Mouse (Mus musculus): ENCODE measurements around the gene Katnal1. TPM values are rescaled to one million over a fixed set of nuclear protein-coding genes. Genes with fewer than 3 reads are reported as not detected.

Gene Katnal1
- polyA plus RNA-seq, 1 experiment from 2014 or later = 25.4 TPM

DNA sequence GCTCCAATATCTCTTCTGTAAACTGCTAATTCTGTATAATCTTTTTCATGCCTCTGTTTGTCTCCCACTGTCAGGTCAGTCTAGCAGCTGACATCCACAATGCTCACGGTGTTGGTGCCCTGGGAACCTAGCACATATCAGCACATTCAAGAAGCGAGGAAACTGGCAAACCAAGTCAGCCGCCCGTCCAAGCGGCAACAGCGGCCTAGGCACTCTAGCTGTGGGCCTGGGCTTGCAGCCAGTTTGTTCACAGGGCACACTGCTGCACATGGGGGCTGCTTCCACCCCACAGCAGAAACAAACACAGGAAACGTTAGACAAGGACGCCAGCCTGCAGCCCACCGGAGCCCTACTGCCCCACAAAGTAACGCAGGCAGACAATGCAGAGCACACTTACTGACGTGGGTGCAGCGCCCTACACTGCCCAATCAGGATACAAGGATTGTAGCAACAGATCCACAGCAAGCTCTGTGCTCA, 31.1 kb downstream of the Katnal1 start:
- Histone ChIP-seq H3K9me3 (no peaks in the 10 kb centered on the region), H3K4me3 (no peak overlapping the region), H3K9ac (no peak overlapping the region), H3K36me3 (peaks cover 17% of the 10 kb centered on the region), H3K4me2 (replicated peaks) (no peak overlapping the region), H3K4me1 (peaks cover 9% of the 10 kb centered on the region; the same call in 1 of the 2 replicates), H3K27ac (no peak overlapping the region), H3K27me3 (no peaks in the 10 kb centered on the region)
- 77% methylated on average over 12 of the region's 12 CpGs for WGBS
- no peak for ATAC-seq (ENCODE audit: insufficient number of reproducible peaks, insufficient read depth, low FRiP score, low TSS enrichment)

GRCm38 (mm10) chr5:148897069-148897702, 31.9 kb downstream of the Katnal1 start:
- Histone ChIP-seq H3K4me2 (replicated peaks) (no peak overlapping the region), H3K27me3 (no peaks in the 10 kb centered on the region), H3K4me1 (peaks cover 9% of the 10 kb centered on the region; the same call in 1 of the 2 replicates), H3K4me3 (no peak overlapping the region), H3K9me3 (no peaks in the 10 kb centered on the region), H3K36me3 (peaks cover 23% of the 10 kb centered on the region), H3K9ac (no peak overlapping the region), H3K27ac (no peak overlapping the region)
- 81% methylated on average over 14 of the region's 14 CpGs for WGBS
- ATAC-seq (ENCODE audit: insufficient number of reproducible peaks, insufficient read depth, low FRiP score, low TSS enrichment) = no peak

- H3K9me3 ChIP-seq = no peaks in the 10 kb centered on the region
- H3K4me3 ChIP-seq = no peak overlapping the region
- no peak overlapping the region for H3K4me2 ChIP-seq (replicated peaks)
- no peak overlapping the region for H3K27ac ChIP-seq
- 88% methylated on average over 10 of the region's 10 CpGs for WGBS
- H3K4me1 ChIP-seq = peaks cover 9% of the 10 kb centered on the region; the same call in 1 of the 2 replicates
- no peak overlapping the region for H3K9ac ChIP-seq
- H3K36me3 ChIP-seq = peaks cover 26% of the 10 kb centered on the region
- ATAC-seq (ENCODE audit: insufficient number of reproducible peaks, insufficient read depth, low FRiP score, low TSS enrichment) = no peak
- no peaks in the 10 kb centered on the region for H3K27me3 ChIP-seq
These were observed 32.6 kb downstream of the Katnal1 start for GRCm38 (mm10) chr5:148896515-148896914.

GRCm38 (mm10) chr5:148895833-148896232, 33.3 kb downstream of the Katnal1 start:
- 86% methylated on average over 7 of the region's 7 CpGs for WGBS
- no peak overlapping the region for H3K27ac ChIP-seq
- peaks cover 31% of the 10 kb centered on the region for H3K36me3 ChIP-seq
- H3K4me2 ChIP-seq (replicated peaks) = no peak overlapping the region
- no peak overlapping the region for H3K4me3 ChIP-seq
- H3K27me3 ChIP-seq = no peaks in the 10 kb centered on the region
- peaks cover 9% of the 10 kb centered on the region; the same call in 1 of the 2 replicates for H3K4me1 ChIP-seq
- no peaks in the 10 kb centered on the region for H3K9me3 ChIP-seq
- ATAC-seq (ENCODE audit: insufficient number of reproducible peaks, insufficient read depth, low FRiP score, low TSS enrichment) = no peak
- no peak overlapping the region for H3K9ac ChIP-seq

GRCm38 (mm10) chr5:148895034-148895433, 34.1 kb downstream of the Katnal1 start:
- ATAC-seq (ENCODE audit: insufficient number of reproducible peaks, insufficient read depth, low FRiP score, low TSS enrichment) = no peak
- Histone ChIP-seq H3K27ac (peak overlapping the region; percentile 18; the same call in 1 of the 2 replicates), H3K9ac (no peak overlapping the region), H3K27me3 (no peaks in the 10 kb centered on the region), H3K4me1 (peaks cover 9% of the 10 kb centered on the region; the same call in 1 of the 2 replicates), H3K9me3 (no peaks in the 10 kb centered on the region), H3K36me3 (peaks cover 37% of the 10 kb centered on the region), H3K4me3 (no peak overlapping the region), H3K4me2 (replicated peaks) (no peak overlapping the region)
- 41% methylated on average over 5 of the region's 5 CpGs for WGBS

GRCm38 (mm10) chr5:148890237-148890636, 38.9 kb downstream of the Katnal1 start:
- Histone ChIP-seq H3K36me3 (peaks cover 41% of the 10 kb centered on the region), H3K9ac (no peak overlapping the region), H3K27ac (no peak overlapping the region), H3K4me1 (peaks cover 14% of the 10 kb centered on the region; the same call in 1 of the 2 replicates), H3K27me3 (no peaks in the 10 kb centered on the region), H3K9me3 (no peaks in the 10 kb centered on the region), H3K4me2 (replicated peaks) (no peak overlapping the region), H3K4me3 (no peak overlapping the region)
- 96% methylated on average over 4 of the region's 4 CpGs for WGBS
- ATAC-seq (ENCODE audit: insufficient number of reproducible peaks, insufficient read depth, low FRiP score, low TSS enrichment) = no peak

DNA sequence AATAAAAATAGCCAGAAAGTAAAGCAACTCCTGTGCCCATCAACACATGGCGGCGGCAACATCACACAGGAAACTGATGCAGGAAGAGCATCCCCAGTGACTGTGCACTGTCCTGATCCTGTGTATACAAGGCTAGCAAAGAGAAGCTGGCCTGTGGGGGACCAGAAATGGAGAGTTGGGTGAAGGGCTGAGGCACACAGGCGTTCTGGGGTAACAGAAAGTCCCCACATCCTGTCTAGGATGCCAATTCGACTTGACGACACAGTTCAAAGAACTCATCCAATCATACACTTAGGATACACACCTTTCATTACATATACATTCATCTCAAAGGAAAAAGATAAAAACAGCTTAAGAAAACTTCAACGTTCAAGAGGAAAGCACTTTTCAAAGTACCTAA, 41.1 kb downstream of the Katnal1 start:
- ATAC-seq (ENCODE audit: insufficient number of reproducible peaks, insufficient read depth, low FRiP score, low TSS enrichment) = no peak
- Histone ChIP-seq H3K4me2 (replicated peaks) (no peak overlapping the region), H3K9me3 (no peaks in the 10 kb centered on the region), H3K36me3 (peaks cover 51% of the 10 kb centered on the region), H3K27ac (no peak overlapping the region), H3K4me3 (no peak overlapping the region), H3K9ac (no peak overlapping the region), H3K27me3 (no peaks in the 10 kb centered on the region), H3K4me1 (0 out of 2 replicates have a peak, but pooled peaks cover 7% of the 10 kb centered on the region)
- WGBS = 87% methylated on average over 6 of the region's 6 CpGs

DNA sequence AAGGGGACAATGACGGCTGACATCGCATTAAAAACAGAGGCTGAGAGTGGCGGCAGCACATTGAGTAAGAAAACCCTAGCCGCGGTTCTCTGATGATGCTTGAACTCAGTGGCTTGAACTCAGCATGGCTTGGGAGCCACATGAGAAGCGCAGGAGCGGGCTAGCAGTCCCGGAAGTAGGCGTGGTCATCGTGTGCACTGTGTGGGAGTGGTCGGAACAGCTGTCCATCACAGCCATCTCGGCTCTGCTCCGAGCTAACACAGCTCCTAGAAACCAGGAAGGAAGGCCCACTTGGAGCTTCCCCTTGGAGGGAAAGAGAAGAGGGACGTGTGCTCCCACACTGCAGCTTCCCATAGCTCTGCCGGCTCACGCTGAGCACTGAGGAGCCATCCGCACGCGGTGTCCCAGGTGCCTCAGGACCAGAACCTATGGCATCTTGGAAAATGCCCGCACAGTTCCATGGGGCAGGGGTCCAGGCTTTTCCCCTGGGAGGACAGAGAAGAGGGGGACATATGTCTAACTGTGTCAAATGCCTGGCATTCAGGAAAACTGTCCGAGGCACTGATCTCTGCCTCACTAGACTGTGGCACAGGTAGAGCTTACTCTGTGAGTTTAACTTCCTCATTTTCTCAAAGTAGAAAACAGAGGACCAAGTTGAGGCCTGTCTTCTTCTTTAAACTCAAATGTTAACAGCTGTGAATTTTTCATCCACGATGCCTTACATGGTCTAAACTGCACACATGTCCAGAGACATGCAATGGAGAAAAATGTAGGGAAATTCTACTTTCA, 43.1 kb downstream of the Katnal1 start:
- Histone ChIP-seq H3K4me3 (0 out of 2 replicates have a peak overlapping the region, but pooled peaks have one; percentile 7), H3K9me3 (no peaks in the 10 kb centered on the region), H3K9ac (no peak overlapping the region), H3K27me3 (no peaks in the 10 kb centered on the region), H3K4me2 (replicated peaks) (peak overlapping the region; percentile 35), H3K4me1 (0 out of 2 replicates have a peak, but pooled peaks cover 7% of the 10 kb centered on the region), H3K36me3 (peaks cover 36% of the 10 kb centered on the region), H3K27ac (no peak overlapping the region)
- WGBS = 28% methylated on average over 22 of the region's 22 CpGs
- peak; percentile 77 for ATAC-seq (ENCODE audit: insufficient number of reproducible peaks, insufficient read depth, low FRiP score, low TSS enrichment)

DNA sequence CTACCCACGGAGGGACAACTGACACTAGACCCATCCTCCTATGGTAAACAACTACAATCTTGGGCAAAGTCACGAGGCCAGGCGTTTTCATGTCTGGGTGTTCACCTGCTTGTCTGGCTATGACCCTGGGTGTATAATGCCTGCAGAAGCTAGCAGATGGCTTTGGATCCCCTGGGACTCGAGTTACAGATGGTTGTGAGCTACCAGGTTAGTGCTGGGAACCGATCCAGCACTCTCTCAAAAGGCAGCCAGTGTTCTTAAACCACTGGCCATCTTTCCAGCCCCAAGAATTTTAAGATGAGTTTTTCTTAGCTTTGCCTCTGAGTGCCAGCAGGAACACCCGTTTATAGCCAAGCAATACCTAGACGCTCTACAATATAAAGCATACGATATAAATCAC, 45.4 kb downstream of the Katnal1 start:
- no peaks in the 10 kb centered on the region for H3K27me3 ChIP-seq
- no peak overlapping the region for H3K9ac ChIP-seq
- no peaks in the 10 kb centered on the region for H3K9me3 ChIP-seq
- H3K4me2 ChIP-seq (replicated peaks) = no peak overlapping the region
- 84% methylated on average over 8 of the region's 8 CpGs for WGBS
- ATAC-seq (ENCODE audit: insufficient number of reproducible peaks, insufficient read depth, low FRiP score, low TSS enrichment) = no peak
- H3K36me3 ChIP-seq = peaks cover 42% of the 10 kb centered on the region
- H3K4me3 ChIP-seq = no peak overlapping the region
- H3K27ac ChIP-seq = no peak overlapping the region
- H3K4me1 ChIP-seq = 0 out of 2 replicates have a peak, but pooled peaks cover 7% of the 10 kb centered on the region

GRCm38 (mm10) chr5:148879218-148879617, 49.9 kb downstream of the Katnal1 start:
- no peak for ATAC-seq (ENCODE audit: insufficient number of reproducible peaks, insufficient read depth, low FRiP score, low TSS enrichment)
- 76% methylated on average over 6 of the region's 6 CpGs for WGBS
- no peak overlapping the region for H3K9ac ChIP-seq

GRCm38 (mm10) chr5:148873116-148873515, 56.0 kb downstream of the Katnal1 start:
- Histone ChIP-seq H3K36me3 (peaks cover 35% of the 10 kb centered on the region), H3K4me2 (replicated peaks) (no peak overlapping the region), H3K27me3 (no peaks in the 10 kb centered on the region), H3K9ac (no peak overlapping the region), H3K4me3 (no peak overlapping the region), H3K27ac (no peak overlapping the region), H3K9me3 (no peaks in the 10 kb centered on the region), H3K4me1 (no peaks in the 10 kb centered on the region)
- WGBS = 85% methylated on average over 8 of the region's 8 CpGs
- ATAC-seq (ENCODE audit: insufficient number of reproducible peaks, insufficient read depth, low FRiP score, low TSS enrichment) = no peak

More at GRCm38 (mm10) chr5:148879218-148879617, 49.9 kb downstream of the Katnal1 start:
- Histone ChIP-seq H3K36me3 (peaks cover 63% of the 10 kb centered on the region), H3K4me1 (no peaks in the 10 kb centered on the region), H3K4me2 (replicated peaks) (no peak overlapping the region), H3K4me3 (no peak overlapping the region), H3K9me3 (no peaks in the 10 kb centered on the region), H3K27me3 (no peaks in the 10 kb centered on the region), H3K27ac (no peak overlapping the region)
